In the genomic region with DNA sequence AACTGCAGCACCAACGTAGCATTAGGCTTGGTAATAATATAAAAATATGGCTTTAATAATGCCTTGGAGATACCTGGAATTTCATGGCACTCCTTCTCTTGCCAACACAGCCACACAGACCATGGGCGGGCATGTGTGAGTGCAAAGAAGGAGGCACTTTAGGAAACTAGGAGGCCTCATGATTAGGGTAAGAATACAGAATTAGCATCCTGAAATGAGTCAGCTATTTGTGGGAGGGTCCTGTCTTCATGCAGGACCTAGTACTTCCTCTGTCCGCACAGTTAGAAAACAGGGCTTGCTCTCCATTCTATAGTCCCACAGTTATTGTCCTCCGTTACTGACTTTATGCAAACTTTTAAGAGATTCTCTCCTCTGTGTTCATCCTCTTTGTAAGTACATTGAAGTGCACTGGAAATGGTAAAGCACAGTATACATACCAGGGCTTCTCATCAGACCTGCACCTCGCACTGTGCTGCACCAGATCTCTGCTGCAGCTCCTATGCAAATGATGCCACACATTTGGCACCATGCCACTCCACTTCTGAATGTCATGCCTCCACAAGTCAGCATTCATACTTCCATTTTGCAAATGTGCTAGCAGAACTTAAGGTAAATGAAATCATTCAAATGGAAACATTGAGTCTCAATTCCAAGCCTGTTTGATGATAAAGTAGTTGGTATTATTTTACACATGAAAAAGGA, we compare ENCODE assay signal across 18 mouse cellular contexts.
DNase-seq lines count a peak whose midpoint lies in the region; ATAC-seq and TF ChIP-seq lines count a peak whose summit lies in the region.
"Had no signal": no experiment of that assay in that cellular context is flagged by ENCODE, and none has a peak within 500 bp of the region (broad histone marks: within the 10 kb centered on the region; RNA-seq: fewer than 3 reads in every experiment).

No protein-coding gene starts in this region.

- H3K27ac ChIP-seq in hindbrain, embryonic 14.5 days, result no peak overlapping the region
- H3K27ac ChIP-seq in hindbrain, embryonic 11.5 days (ENCODE audit: low read depth, low read length), result no peak overlapping the region
- no peak overlapping the region for H3K27ac ChIP-seq in midbrain, postnatal 0 days (ENCODE audit: low read depth, low read length)
- H3K27ac ChIP-seq in midbrain, embryonic 11.5 days (ENCODE audit: low read depth, low read length), result no peak overlapping the region
- no peak overlapping the region for H3K27ac ChIP-seq in forebrain, embryonic 16.5 days (ENCODE audit: low read length)
- H3K27ac ChIP-seq: heart, embryonic 13.5 days; intestine, embryonic 15.5 days; kidney, postnatal 0 days; left cerebral cortex, adult 2 months; limb, embryonic 12.5 days; liver, embryonic 13.5 days had no signal

- DNase-seq in cerebellum, postnatal 10 days, result peak; percentile 50 to 65
- DNase-seq in cerebellum, adult 9-11 months, result no peak
- DNase-seq in hindbrain, embryonic 14.5 days (ENCODE audit: low spot score), result peak; percentile 48
- no peak for DNase-seq in hindbrain, embryonic 11.5 days (ENCODE audit: low spot score)
- peak; percentile 29 for DNase-seq in midbrain, postnatal 0 days (ENCODE audit: low spot score)
- no peak for DNase-seq in midbrain, embryonic 11.5 days (ENCODE audit: low spot score, missing footprints)
- DNase-seq in c-Kit-positive CD71-positive TER-119-positive erythroid progenitor cells, embryonic 14.5 days (ENCODE audit: low spot score), result no peak
- DNase-seq: adrenal gland, postnatal 25 days; cerebellum, postnatal 36 days; heart, adult 11 months; liver, embryonic 13.5 days had no signal

- no peak for ATAC-seq in hindbrain, embryonic 14.5 days (ENCODE audit: low FRiP score)
- no peak for ATAC-seq in hindbrain, embryonic 11.5 days (ENCODE audit: low FRiP score)
- no peak; the same call in 1 of the 2 replicates for ATAC-seq in midbrain, postnatal 0 days (ENCODE audit: low FRiP score)
- ATAC-seq in midbrain, embryonic 11.5 days (ENCODE audit: low FRiP score), result no peak
- peak; percentile 67; the same call in 1 of the 2 replicates for ATAC-seq in forebrain, embryonic 16.5 days
- ATAC-seq: intestine, embryonic 15.5 days; lung, postnatal 0 days had no signal

- no peak overlapping the region for H3K9ac ChIP-seq in hindbrain, embryonic 14.5 days
- H3K9ac ChIP-seq in hindbrain, embryonic 11.5 days (ENCODE audit: low read depth, low read length), result no peak overlapping the region
- no peak overlapping the region for H3K9ac ChIP-seq in midbrain, postnatal 0 days (replicated peaks; ENCODE audit: low read length, poor library complexity, severe bottlenecking)
- H3K9ac ChIP-seq in midbrain, embryonic 11.5 days (ENCODE audit: low read length), result no peak overlapping the region
- no peak overlapping the region for H3K9ac ChIP-seq in forebrain, embryonic 16.5 days (replicated peaks; ENCODE audit: low read depth, low read length)
- H3K9ac ChIP-seq: heart, embryonic 13.5 days; intestine, embryonic 15.5 days; limb, embryonic 12.5 days; liver, embryonic 13.5 days had no signal

- no peaks in the 10 kb centered on the region for H3K27me3 ChIP-seq in hindbrain, embryonic 14.5 days (ENCODE audit: control insufficient read depth, insufficient read depth, low read length)
- no peaks in the 10 kb centered on the region for H3K27me3 ChIP-seq in hindbrain, embryonic 11.5 days (ENCODE audit: control insufficient read depth, insufficient read depth, low read length)
- no peaks in the 10 kb centered on the region for H3K27me3 ChIP-seq in midbrain, postnatal 0 days (ENCODE audit: insufficient read depth, low read length)
- H3K27me3 ChIP-seq in midbrain, embryonic 11.5 days (ENCODE audit: control insufficient read depth, insufficient read depth, low read length), result no peaks in the 10 kb centered on the region
- H3K27me3 ChIP-seq in forebrain, embryonic 16.5 days (replicated peaks; ENCODE audit: control insufficient read depth, insufficient read depth, low read length), result no peaks in the 10 kb centered on the region
- H3K27me3 ChIP-seq: heart, embryonic 13.5 days; intestine, embryonic 15.5 days; limb, embryonic 12.5 days; liver, embryonic 13.5 days had no signal

- 86% methylated on average over 5 of the region's 5 CpGs for WGBS in hindbrain, embryonic 14.5 days
- 85% methylated on average over 5 of the region's 5 CpGs for WGBS in hindbrain, embryonic 11.5 days
- 81% methylated on average over 5 of the region's 5 CpGs for WGBS in midbrain, postnatal 0 days
- WGBS in midbrain, embryonic 11.5 days, result 87% methylated on average over 5 of the region's 5 CpGs
- 67% methylated on average over 5 of the region's 5 CpGs for WGBS in forebrain, embryonic 16.5 days

- no peak for TF ChIP-seq CTCF in midbrain, postnatal 0 days (IDR thresholded peaks at IDR 0.05)

- H3K9me3 ChIP-seq in hindbrain, embryonic 14.5 days (ENCODE audit: control insufficient read depth, low read length), result no peaks in the 10 kb centered on the region
- no peaks in the 10 kb centered on the region for H3K9me3 ChIP-seq in hindbrain, embryonic 11.5 days (ENCODE audit: control insufficient read depth, low read length)
- no peaks in the 10 kb centered on the region for H3K9me3 ChIP-seq in midbrain, postnatal 0 days (ENCODE audit: low read length)
- H3K9me3 ChIP-seq in midbrain, embryonic 11.5 days (ENCODE audit: control insufficient read depth, low read length), result no peaks in the 10 kb centered on the region
- no peaks in the 10 kb centered on the region for H3K9me3 ChIP-seq in forebrain, embryonic 16.5 days (ENCODE audit: control insufficient read depth, low read length)
- H3K9me3 ChIP-seq: heart, embryonic 13.5 days; intestine, embryonic 15.5 days; limb, embryonic 12.5 days; liver, embryonic 13.5 days had no signal

- no peaks in the 10 kb centered on the region for H3K36me3 ChIP-seq in hindbrain, embryonic 14.5 days (replicated peaks; ENCODE audit: control insufficient read depth, insufficient read depth)
- no peaks in the 10 kb centered on the region for H3K36me3 ChIP-seq in hindbrain, embryonic 11.5 days (ENCODE audit: control insufficient read depth, insufficient read depth, low read length)
- no peaks in the 10 kb centered on the region for H3K36me3 ChIP-seq in midbrain, postnatal 0 days (ENCODE audit: insufficient read depth, low read length)
- no peaks in the 10 kb centered on the region for H3K36me3 ChIP-seq in midbrain, embryonic 11.5 days (ENCODE audit: control insufficient read depth, insufficient read depth, low read length)
- no peaks in the 10 kb centered on the region for H3K36me3 ChIP-seq in forebrain, embryonic 16.5 days (ENCODE audit: control insufficient read depth, insufficient read depth)
- H3K36me3 ChIP-seq: heart, embryonic 13.5 days; intestine, embryonic 15.5 days; limb, embryonic 12.5 days; liver, embryonic 13.5 days had no signal

- no peak overlapping the region for H3K4me3 ChIP-seq in hindbrain, embryonic 14.5 days (replicated peaks; ENCODE audit: low read length)
- no peak overlapping the region for H3K4me3 ChIP-seq in hindbrain, embryonic 11.5 days (ENCODE audit: low read depth, low read length)
- no peak overlapping the region for H3K4me3 ChIP-seq in midbrain, postnatal 0 days (ENCODE audit: low read depth, low read length)
- H3K4me3 ChIP-seq in midbrain, embryonic 11.5 days (ENCODE audit: low read depth, low read length), result no peak overlapping the region
- no peak overlapping the region for H3K4me3 ChIP-seq in forebrain, embryonic 16.5 days (replicated peaks; ENCODE audit: low read length)
- H3K4me3 ChIP-seq: heart, embryonic 13.5 days; intestine, embryonic 15.5 days; left cerebral cortex, adult 2 months; limb, embryonic 12.5 days; liver, embryonic 13.5 days had no signal

- H3K4me1 ChIP-seq in hindbrain, embryonic 14.5 days (replicated peaks; ENCODE audit: control insufficient read depth, insufficient read depth, low read length), result no peaks in the 10 kb centered on the region
- no peaks in the 10 kb centered on the region for H3K4me1 ChIP-seq in hindbrain, embryonic 11.5 days (replicated peaks; ENCODE audit: control insufficient read depth, insufficient read depth, low read length)
- H3K4me1 ChIP-seq in midbrain, postnatal 0 days (ENCODE audit: insufficient read depth, low read length), result no peaks in the 10 kb centered on the region
- H3K4me1 ChIP-seq in midbrain, embryonic 11.5 days (ENCODE audit: control insufficient read depth, insufficient read depth, low read length), result no peaks in the 10 kb centered on the region
- H3K4me1 ChIP-seq in forebrain, embryonic 16.5 days (replicated peaks; ENCODE audit: control insufficient read depth, insufficient read depth, low read length), result no peaks in the 10 kb centered on the region
- H3K4me1 ChIP-seq: heart, embryonic 13.5 days; intestine, embryonic 15.5 days; liver, embryonic 13.5 days had no signal

- no peak overlapping the region for H3K4me2 ChIP-seq in hindbrain, embryonic 14.5 days (replicated peaks)
- H3K4me2 ChIP-seq in hindbrain, embryonic 11.5 days (replicated peaks; ENCODE audit: low read depth, low read length), result no peak overlapping the region
- H3K4me2 ChIP-seq in midbrain, postnatal 0 days (ENCODE audit: low read depth, low read length, poor library complexity, severe bottlenecking), result no peak overlapping the region
- no peak overlapping the region for H3K4me2 ChIP-seq in midbrain, embryonic 11.5 days
- no peak overlapping the region for H3K4me2 ChIP-seq in forebrain, embryonic 16.5 days (ENCODE audit: low read length)
- H3K4me2 ChIP-seq: heart, embryonic 13.5 days; intestine, embryonic 15.5 days; limb, embryonic 12.5 days; liver, embryonic 13.5 days had no signal

Comparison
In these comparisons a context has a peak if more than half of its experiments do, and no peak if none do; other contexts are left out.
1. DNase-seq: peak in cerebellum, postnatal 10 days (2 of 2), hindbrain, embryonic 14.5 days (single experiment) and midbrain, postnatal 0 days (single experiment); none in cerebellum, adult 9-11 months (single experiment), hindbrain, embryonic 11.5 days (single experiment), midbrain, embryonic 11.5 days (single experiment) and c-Kit-positive CD71-positive TER-119-positive erythroid progenitor cells, embryonic 14.5 days (single experiment).